Mouse (Mus musculus): ENCODE data around the gene Bckdhb.

GRCm38 (mm10) chr9:83964376-83964775 lies 39.4 kb downstream of the Bckdhb start:
- TF ChIP-seq GATA1 (IDR thresholded peaks at IDR 0.05; ENCODE audit: borderline replicate concordance, low read length) (no peak), CTCF (IDR thresholded peaks at IDR 0.05; ENCODE audit: low read depth, low read length) (no peak), POLR2AphosphoS5 (IDR thresholded peaks at IDR 0.05; ENCODE audit: insufficient replicate concordance, low read depth, low read length) (no peak)
